Mouse (Mus musculus): ENCODE results near the gene Bhlha15. TPM values are rescaled to one million over a fixed set of nuclear protein-coding genes. Genes with fewer than 3 reads are reported as not detected.

Bhlha15 gene
- 0.05 and 0.15 TPM in 2 replicates for polyA plus RNA-seq (2016; fragmentation: Nextera tagmentation; extraction: Ambion mirVana)

- Histone ChIP-seq H3K4me1 (replicated peaks) (peaks cover 20% of the 10 kb centered on the region), H3K9ac (replicated peaks) (0 out of 2 replicates have a peak within 1 kb of the TSS, but pooled peaks have one; percentile 18), H3K27ac (no peak within 1 kb of the TSS), H3K27me3 (no peaks in the 10 kb centered on the region), H3K9me3 (no peaks in the 10 kb centered on the region), H3K4me2 (peak within 1 kb of the TSS; percentile 63), H3K4me3 (replicated peaks) (peak within 1 kb of the TSS; percentile 27), H3K36me3 (peaks cover 25% of the 10 kb centered on the region)
- ATAC-seq (ENCODE audit: insufficient number of reproducible peaks, insufficient read depth, low FRiP score, low TSS enrichment, low read depth): peak; percentile 49; the same call in 1 of the 2 replicates
- WGBS: 5% methylated on average over 24 of the region's 26 CpGs
These were observed at the start of gene Bhlha15 for GRCm38 (mm10) chr5:144189950-144190583. Gene Bhlha15, plus strand, starts transcription at chr5:144190286.

- H3K27me3 ChIP-seq: no peaks in the 10 kb centered on the region
- no peaks in the 10 kb centered on the region for H3K9me3 ChIP-seq
- 93% methylated on average over 5 of the region's 5 CpGs for WGBS
- ATAC-seq (ENCODE audit: insufficient number of reproducible peaks, insufficient read depth, low FRiP score, low TSS enrichment, low read depth): no peak
- no peaks in the 10 kb centered on the region for H3K4me1 ChIP-seq (replicated peaks)
- no peak overlapping the region for H3K27ac ChIP-seq
- H3K36me3 ChIP-seq: peaks cover 47% of the 10 kb centered on the region
- no peak overlapping the region for H3K4me3 ChIP-seq (replicated peaks)
- no peak overlapping the region for H3K9ac ChIP-seq (replicated peaks)
- H3K4me2 ChIP-seq: no peak overlapping the region
These were observed 46.6 kb upstream of the Bhlha15 start for GRCm38 (mm10) chr5:144143531-144143930.

- Histone ChIP-seq H3K4me3 (replicated peaks) (no peak overlapping the region), H3K4me1 (replicated peaks) (no peaks in the 10 kb centered on the region), H3K27ac (no peak overlapping the region), H3K27me3 (no peaks in the 10 kb centered on the region), H3K9ac (replicated peaks) (no peak overlapping the region), H3K9me3 (no peaks in the 10 kb centered on the region), H3K4me2 (no peak overlapping the region), H3K36me3 (peaks cover 51% of the 10 kb centered on the region)
- no peak for ATAC-seq (ENCODE audit: insufficient number of reproducible peaks, insufficient read depth, low FRiP score, low TSS enrichment, low read depth)
These were observed 43.2 kb upstream of the Bhlha15 start for GRCm38 (mm10) chr5:144146898-144147297.

GRCm38 (mm10) chr5:144149530-144149929, 40.6 kb upstream of the Bhlha15 start:
- no peaks in the 10 kb centered on the region for H3K9me3 ChIP-seq
- no peak overlapping the region for H3K27ac ChIP-seq
- no peak overlapping the region for H3K9ac ChIP-seq (replicated peaks)
- no peak overlapping the region for H3K4me2 ChIP-seq
- WGBS: 96% methylated on average over 4 of the region's 4 CpGs
- no peaks in the 10 kb centered on the region for H3K27me3 ChIP-seq
- peaks cover 43% of the 10 kb centered on the region for H3K36me3 ChIP-seq
- no peak for ATAC-seq (ENCODE audit: insufficient number of reproducible peaks, insufficient read depth, low FRiP score, low TSS enrichment, low read depth)
- no peak overlapping the region for H3K4me3 ChIP-seq (replicated peaks)
- no peaks in the 10 kb centered on the region for H3K4me1 ChIP-seq (replicated peaks)

GRCm38 (mm10) chr5:144151270-144151669, 38.8 kb upstream of the Bhlha15 start:
- peaks cover 31% of the 10 kb centered on the region for H3K36me3 ChIP-seq
- no peak overlapping the region for H3K4me2 ChIP-seq
- no peak overlapping the region for H3K27ac ChIP-seq
- no peaks in the 10 kb centered on the region for H3K4me1 ChIP-seq (replicated peaks)
- H3K9ac ChIP-seq (replicated peaks): no peak overlapping the region
- WGBS: 94% methylated on average over 4 of the region's 4 CpGs
- no peak for ATAC-seq (ENCODE audit: insufficient number of reproducible peaks, insufficient read depth, low FRiP score, low TSS enrichment, low read depth)
- H3K27me3 ChIP-seq: no peaks in the 10 kb centered on the region
- no peaks in the 10 kb centered on the region for H3K9me3 ChIP-seq
- no peak overlapping the region for H3K4me3 ChIP-seq (replicated peaks)

GRCm38 (mm10) chr5:144154528-144154927, 35.6 kb upstream of the Bhlha15 start:
- no peaks in the 10 kb centered on the region for H3K27me3 ChIP-seq
- ATAC-seq (ENCODE audit: insufficient number of reproducible peaks, insufficient read depth, low FRiP score, low TSS enrichment, low read depth): no peak
- no peak overlapping the region for H3K4me3 ChIP-seq (replicated peaks)
- WGBS: 41% methylated on average over 7 of the region's 7 CpGs
- H3K27ac ChIP-seq: no peak overlapping the region
- no peak overlapping the region for H3K4me2 ChIP-seq
- H3K36me3 ChIP-seq: peaks cover 37% of the 10 kb centered on the region
- H3K9ac ChIP-seq (replicated peaks): no peak overlapping the region
- no peaks in the 10 kb centered on the region for H3K4me1 ChIP-seq (replicated peaks)
- no peaks in the 10 kb centered on the region for H3K9me3 ChIP-seq

GRCm38 (mm10) chr5:144158604-144159003, 31.5 kb upstream of the Bhlha15 start:
- H3K9ac ChIP-seq (replicated peaks): no peak overlapping the region
- H3K9me3 ChIP-seq: no peaks in the 10 kb centered on the region
- H3K27ac ChIP-seq: 0 out of 2 replicates have a peak overlapping the region, but pooled peaks have one; percentile 45
- no peak overlapping the region for H3K4me3 ChIP-seq (replicated peaks)
- 46% methylated on average over 4 of the region's 4 CpGs for WGBS
- no peaks in the 10 kb centered on the region for H3K4me1 ChIP-seq (replicated peaks)
- H3K36me3 ChIP-seq: peaks cover 41% of the 10 kb centered on the region
- H3K4me2 ChIP-seq: no peak overlapping the region
- H3K27me3 ChIP-seq: no peaks in the 10 kb centered on the region
- ATAC-seq (ENCODE audit: insufficient number of reproducible peaks, insufficient read depth, low FRiP score, low TSS enrichment, low read depth): no peak

GRCm38 (mm10) chr5:144159137-144159536, 30.9 kb upstream of the Bhlha15 start:
- H3K4me3 ChIP-seq (replicated peaks): no peak overlapping the region
- peaks cover 41% of the 10 kb centered on the region for H3K36me3 ChIP-seq
- no peak overlapping the region for H3K27ac ChIP-seq
- no peaks in the 10 kb centered on the region for H3K27me3 ChIP-seq
- no peaks in the 10 kb centered on the region for H3K9me3 ChIP-seq
- no peak overlapping the region for H3K9ac ChIP-seq (replicated peaks)
- ATAC-seq (ENCODE audit: insufficient number of reproducible peaks, insufficient read depth, low FRiP score, low TSS enrichment, low read depth): no peak
- no peaks in the 10 kb centered on the region for H3K4me1 ChIP-seq (replicated peaks)
- no peak overlapping the region for H3K4me2 ChIP-seq
- WGBS: 91% methylated on average over 8 of the region's 8 CpGs

GRCm38 (mm10) chr5:144162080-144162812, 27.8 kb upstream of the Bhlha15 start:
- no peaks in the 10 kb centered on the region for H3K9me3 ChIP-seq
- no peak overlapping the region for H3K9ac ChIP-seq (replicated peaks)
- no peak overlapping the region for H3K4me3 ChIP-seq (replicated peaks)
- H3K4me1 ChIP-seq (replicated peaks): no peaks in the 10 kb centered on the region
- H3K27me3 ChIP-seq: no peaks in the 10 kb centered on the region
- no peak for ATAC-seq (ENCODE audit: insufficient number of reproducible peaks, insufficient read depth, low FRiP score, low TSS enrichment, low read depth)
- peaks cover 58% of the 10 kb centered on the region for H3K36me3 ChIP-seq
- WGBS: 83% methylated on average over 5 of the region's 5 CpGs
- no peak overlapping the region for H3K27ac ChIP-seq
- H3K4me2 ChIP-seq: no peak overlapping the region

GRCm38 (mm10) chr5:144162813-144163517, 27.1 kb upstream of the Bhlha15 start:
- no peak overlapping the region for H3K4me2 ChIP-seq
- no peak overlapping the region for H3K27ac ChIP-seq

GRCm38 (mm10) chr5:144165756-144166155, 24.3 kb upstream of the Bhlha15 start:
- WGBS: 85% methylated on average over 3 of the region's 3 CpGs
- H3K4me3 ChIP-seq (replicated peaks): no peak overlapping the region
- no peaks in the 10 kb centered on the region for H3K27me3 ChIP-seq
- H3K9ac ChIP-seq (replicated peaks): no peak overlapping the region
- H3K4me1 ChIP-seq (replicated peaks): no peaks in the 10 kb centered on the region
- no peak for ATAC-seq (ENCODE audit: insufficient number of reproducible peaks, insufficient read depth, low FRiP score, low TSS enrichment, low read depth)
- no peak overlapping the region for H3K4me2 ChIP-seq
- no peaks in the 10 kb centered on the region for H3K9me3 ChIP-seq
- H3K27ac ChIP-seq: no peak overlapping the region
- peaks cover 53% of the 10 kb centered on the region for H3K36me3 ChIP-seq

More at GRCm38 (mm10) chr5:144162813-144163517, 27.1 kb upstream of the Bhlha15 start:
- peaks cover 54% of the 10 kb centered on the region for H3K36me3 ChIP-seq
- H3K4me3 ChIP-seq (replicated peaks): no peak overlapping the region
- H3K9ac ChIP-seq (replicated peaks): no peak overlapping the region
- H3K27me3 ChIP-seq: no peaks in the 10 kb centered on the region
- 73% methylated on average over 10 of the region's 10 CpGs for WGBS
- H3K4me1 ChIP-seq (replicated peaks): no peaks in the 10 kb centered on the region
- no peaks in the 10 kb centered on the region for H3K9me3 ChIP-seq
- ATAC-seq (ENCODE audit: insufficient number of reproducible peaks, insufficient read depth, low FRiP score, low TSS enrichment, low read depth): no peak
